Mouse (Mus musculus) hindbrain, postnatal 0 days (tissue): Measurements from ENCODE around the gene Kifc1. TPM values are rescaled to one million over a fixed set of nuclear protein-coding genes. Genes with fewer than 3 reads are reported as not detected.
"Not testable (repeated sequence)": the region's sequence is repeated elsewhere in the genome, so short reads cannot be mapped to it uniquely, and the experiment has no call there.

ENCODE experiments used
- ATAC-seq: fragments of 200-750 bp; cut with Nextera tagmentation; 2 replicates; pipeline ENCODE4 v1.8.0; 2017; ENCODE audit warnings: mild to moderate bottlenecking, moderate TSS enrichment, moderate library complexity
- DNase-seq: peaks from one replicate; pipeline ENCODE4 v3.0.0-alpha.2; 2015; ENCODE audit warnings: low spot score
- H3K27ac ChIP-seq: fragments of 300-500 bp; sonication (generic); 2 replicates; pipeline ENCODE4 v1.5.1; 2014; ENCODE audit warnings: mild to moderate bottlenecking
- H3K27me3 ChIP-seq: fragments of 300-500 bp; sonication (generic); 2 replicates; pipeline ENCODE4 v1.6.1; 2014; ENCODE audit warnings: low read length, mixed read lengths; ENCODE audit not compliant: insufficient read depth
- H3K36me3 ChIP-seq: fragments of 300-500 bp; sonication (generic); 2 replicates; pipeline ENCODE4 v1.6.1; 2014; ENCODE audit warnings: low read length, mixed read lengths; ENCODE audit not compliant: insufficient read depth
- H3K4me1 ChIP-seq: fragments of 300-500 bp; sonication (generic); 2 replicates; pipeline ENCODE4 v1.6.1; 2014; ENCODE audit warnings: antibody characterized with exemption, low read length, mixed read lengths; ENCODE audit not compliant: insufficient read depth
- H3K4me2 ChIP-seq: fragments of 300-500 bp; sonication (generic); 2 replicates; pipeline ENCODE4 v1.6.1; 2014; ENCODE audit warnings: low read depth, mild to moderate bottlenecking, low read length, moderate library complexity, mixed read lengths
- H3K4me3 ChIP-seq: fragments of 300-500 bp; sonication (generic); 2 replicates; pipeline ENCODE4 v1.5.1; 2014; ENCODE audit warnings: low read length
- H3K9ac ChIP-seq: fragments of 300-500 bp; sonication (generic); replicated peaks from 2 replicates; pipeline ENCODE4 v1.6.1; 2014; ENCODE audit warnings: mild to moderate bottlenecking, low read length, moderate library complexity, mixed read lengths
- H3K9me3 ChIP-seq: fragments of 300-500 bp; sonication (generic); 2 replicates; pipeline ENCODE4 v1.6.1; 2016; ENCODE audit warnings: low read length, mixed read lengths
- CTCF ChIP-seq: IDR thresholded peaks from 2 replicates; pipeline ENCODE4 v1.5.1; 2016; ENCODE audit warnings: antibody characterized with exemption, control low read depth, low read depth
- WGBS: fragments of 180-500 bp; shearing (Covaris S2); extraction: QIAGEN DNeasy Blood & Tissue Kit; methylation state at CpG from one replicate; pipeline ENCODE4 v1.1.7; 2014; 5-methylcytosine and 5-hydroxymethylcytosine counted together
- polyA plus RNA-seq: library from polyadenylated mRNA; unstranded; fragments of >200 nt; fragmentation: Nextera tagmentation; extraction: Ambion mirVana; gene quantifications from 2 replicates; pipeline ENCODE4 v1.2.1, GENCODE M21; 2015
- total RNA-seq: library from RNA; depleted of rRNA; stranded (reverse); fragments of >200 nt; gene quantifications from 2 replicates; pipeline ENCODE4 v1.2.3, GENCODE M21; 2014

Gene Kifc1
- total and polyA plus RNA-seq, 2 experiments from 2014 or later, result 2.0 to 5.8 TPM

DNA sequence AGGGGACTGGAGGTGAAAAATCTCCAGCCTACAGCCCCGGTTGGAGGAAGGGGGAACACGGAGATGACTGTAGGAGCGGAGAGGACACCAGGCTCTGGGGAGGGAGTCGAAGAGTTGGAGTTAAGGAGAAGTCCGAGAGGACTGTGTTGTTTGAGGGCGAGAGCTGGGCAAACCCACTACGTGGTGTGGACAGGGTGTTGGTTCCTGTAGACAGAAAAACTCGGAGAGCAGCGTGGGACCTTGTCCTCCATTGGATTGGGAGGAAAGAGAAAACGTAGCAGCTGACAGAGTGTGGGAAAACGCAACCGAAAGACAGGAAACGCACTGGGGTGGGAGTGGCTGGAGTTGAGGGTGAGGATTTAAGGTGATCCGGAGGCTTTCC is 19.4 kb upstream of the Kifc1 start:
- H3K4me1 ChIP-seq, result 0 out of 2 replicates have a peak, but pooled peaks cover 6% of the 10 kb centered on the region
- peak overlapping the region; percentile 98 for H3K4me2 ChIP-seq
- H3K36me3 ChIP-seq, result peaks cover 30% of the 10 kb centered on the region
- no peaks in the 10 kb centered on the region for H3K9me3 ChIP-seq
- WGBS, result 0% methylated on average over 14 of the region's 14 CpGs
- peak overlapping the region; percentile 79 for H3K9ac ChIP-seq
- H3K27ac ChIP-seq, result peak overlapping the region; percentile 95
- DNase-seq (peak; percentile 35), ATAC-seq (peak; percentile 4; the same call in 1 of the 2 replicates)
- peak overlapping the region; percentile 71 for H3K4me3 ChIP-seq
- H3K27me3 ChIP-seq, result no peaks in the 10 kb centered on the region
- TF ChIP-seq CTCF, result no peak

GRCm38 (mm10) chr17:33909077-33909868 is 18.8 kb upstream of the Kifc1 start, which contains the start of gene Daxx:
Gene Daxx (plus strand): TSS chr17:33909414.
- under 1% methylated on average over 67 of the region's 68 CpGs for WGBS
- TF ChIP-seq CTCF, result no peak
- peak within 1 kb of the TSS; percentile 71 for H3K4me3 ChIP-seq

DNA sequence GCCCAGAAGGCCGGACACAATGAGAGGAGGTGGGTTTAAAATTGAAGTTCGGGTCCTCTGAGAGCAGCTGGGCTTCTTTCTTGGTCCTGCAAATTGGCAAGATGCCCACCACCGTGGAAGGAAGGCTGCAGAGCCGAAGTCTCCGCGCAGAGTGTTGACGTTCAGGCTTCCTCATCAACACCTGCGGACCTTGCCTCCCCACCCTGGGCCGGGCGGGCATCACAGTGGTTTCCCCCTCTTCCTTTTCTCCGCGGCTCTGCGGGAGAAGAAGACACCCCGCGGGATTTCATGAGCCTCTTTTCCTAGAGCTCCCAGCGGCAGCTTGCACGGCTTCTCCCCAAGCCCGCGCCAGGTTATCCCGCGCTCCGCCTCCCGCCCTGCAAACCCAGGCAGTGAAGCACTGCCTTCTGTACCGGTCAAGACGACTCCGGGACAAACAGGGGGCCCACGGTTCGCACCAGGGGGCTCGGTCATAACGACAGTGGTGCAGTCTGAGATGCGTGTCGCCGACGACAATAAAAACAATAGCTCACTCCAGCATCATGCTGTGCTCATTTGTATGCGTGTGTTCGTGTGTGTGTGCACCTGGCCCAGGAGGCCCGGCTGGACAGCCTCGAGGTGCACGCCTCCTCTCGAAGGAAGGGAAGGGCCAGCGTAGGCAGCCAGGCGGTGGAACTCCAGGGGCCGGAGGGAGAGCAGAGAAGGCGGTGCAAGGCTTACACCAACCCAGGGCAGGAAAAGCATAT is 18.0 kb upstream of the Kifc1 start:
- Histone ChIP-seq H3K9ac (peak overlapping the region; percentile 79), H3K27me3 (no peaks in the 10 kb centered on the region), H3K4me1 (0 out of 2 replicates have a peak, but pooled peaks cover 6% of the 10 kb centered on the region), H3K27ac (peak overlapping the region; percentile 95), H3K4me3 (peak overlapping the region; percentile 71), H3K36me3 (peaks cover 19% of the 10 kb centered on the region), H3K9me3 (no peaks in the 10 kb centered on the region), H3K4me2 (peak overlapping the region; percentile 98)
- no peak for TF ChIP-seq CTCF
- WGBS, result under 1% methylated on average over 43 of the region's 44 CpGs
- DNase-seq, result peak; percentile 71
- peak; percentile 59 for ATAC-seq

More at GRCm38 (mm10) chr17:33909077-33909868, 18.8 kb upstream of the Kifc1 start, which contains the start of gene Daxx:
- peak within 1 kb of the TSS; percentile 79 for H3K9ac ChIP-seq
- DNase-seq (peak; percentile 99), ATAC-seq (peak; percentile 97)
- H3K4me1 ChIP-seq, result 0 out of 2 replicates have a peak, but pooled peaks cover 6% of the 10 kb centered on the region
- no peaks in the 10 kb centered on the region for H3K9me3 ChIP-seq
- H3K27ac ChIP-seq, result peak within 1 kb of the TSS; percentile 95
- H3K27me3 ChIP-seq, result no peaks in the 10 kb centered on the region
- peaks cover 25% of the 10 kb centered on the region for H3K36me3 ChIP-seq
- H3K4me2 ChIP-seq, result peak within 1 kb of the TSS; percentile 98

DNA sequence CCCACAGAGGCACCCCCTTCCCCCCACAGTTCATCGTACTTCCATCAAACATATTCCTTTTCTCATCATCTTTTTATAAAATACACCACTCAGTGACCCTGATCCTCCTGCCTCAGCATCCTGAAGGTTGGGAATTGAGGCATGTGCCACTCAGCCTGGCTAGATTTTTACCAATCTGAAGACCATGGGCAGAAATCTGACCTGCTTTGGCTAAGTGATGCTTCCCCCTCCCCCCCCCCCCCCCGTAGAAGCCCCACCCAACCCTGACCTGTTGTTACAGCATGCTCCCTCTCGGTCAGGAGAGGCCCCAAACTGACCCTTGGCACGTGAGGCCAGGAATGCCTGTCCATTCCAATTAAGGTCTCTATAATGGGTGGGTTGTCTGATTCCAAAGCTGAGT is 14.4 kb upstream of the Kifc1 start, which contains the start of gene Platr17:
TSS of gene Platr17 (plus strand) at position 301 of the 400 bp plus-strand sequence.
- 24% methylated on average over 4 of the region's 4 CpGs for WGBS

DNA sequence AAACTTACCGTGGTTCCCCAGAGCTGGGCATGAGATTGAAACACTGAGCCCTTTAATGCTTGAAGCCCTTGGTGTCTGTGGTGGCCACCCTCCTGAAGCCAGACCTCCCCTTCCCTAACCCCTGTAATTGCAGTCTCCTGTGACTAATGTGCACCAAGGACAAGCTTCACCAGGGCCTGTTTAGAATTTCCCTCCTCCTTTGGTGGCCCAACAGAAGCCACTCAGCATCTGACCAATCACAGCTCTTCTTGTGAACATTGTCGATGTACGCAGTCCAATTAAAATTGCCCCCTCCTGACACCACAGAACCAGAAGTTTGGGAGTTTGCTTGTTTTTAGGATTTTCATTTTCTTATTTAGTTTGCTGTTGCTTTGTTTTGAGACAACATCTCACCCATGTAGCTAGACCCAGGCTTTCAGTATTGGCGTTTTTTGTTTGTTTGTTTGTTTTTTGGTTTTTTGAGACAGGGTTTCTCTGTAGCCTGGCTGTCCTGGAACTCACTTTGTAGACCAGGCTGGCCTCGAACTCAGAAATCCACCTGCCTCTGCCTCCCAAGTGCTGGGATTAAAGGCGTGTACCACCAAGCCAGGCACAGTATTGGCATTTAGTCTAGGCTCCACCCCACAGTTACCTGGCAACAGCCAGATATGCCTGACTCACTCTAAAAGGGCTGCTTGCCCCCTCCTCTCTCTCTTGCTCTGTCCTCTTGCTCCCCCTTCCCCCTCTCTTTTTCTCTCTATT is 13.6 kb upstream of the Kifc1 start:
- not testable (repeated sequence) for H3K27me3 ChIP-seq, H3K4me2 ChIP-seq, H3K9me3 ChIP-seq, H3K4me1 ChIP-seq, H3K4me3 ChIP-seq, DNase-seq, H3K9ac ChIP-seq, ATAC-seq, H3K27ac ChIP-seq, H3K36me3 ChIP-seq
- 66% methylated on average over 6 of the region's 6 CpGs for WGBS

More for the DNA sequence above, 14.4 kb upstream of the Kifc1 start, which contains the start of gene Platr17:
- H3K4me3 ChIP-seq, H3K27me3 ChIP-seq, H3K27ac ChIP-seq, H3K9me3 ChIP-seq, H3K9ac ChIP-seq, DNase-seq, ATAC-seq, H3K4me2 ChIP-seq, H3K4me1 ChIP-seq, H3K36me3 ChIP-seq: not testable (repeated sequence)

DNA sequence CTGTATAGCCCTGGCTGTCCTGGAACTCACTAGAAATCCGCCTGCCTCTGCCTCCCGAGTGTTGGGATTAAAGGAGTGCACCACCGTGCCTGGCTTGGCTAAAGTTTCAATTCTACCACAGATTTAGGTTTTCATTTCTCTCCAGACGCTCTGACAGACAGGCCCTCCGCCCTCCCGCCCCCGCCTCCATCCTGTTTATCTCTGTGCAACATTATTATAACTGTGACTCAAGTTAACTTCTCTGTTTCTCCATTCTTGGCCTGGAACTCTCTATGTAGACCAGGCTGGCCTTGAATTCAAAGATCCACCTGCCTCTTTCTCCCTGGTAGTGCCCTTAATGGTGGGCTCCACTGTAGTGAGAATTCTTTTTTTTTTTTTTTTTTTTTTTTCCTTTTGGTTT is 12.0 kb upstream of the Kifc1 start:
- Histone ChIP-seq H3K36me3 (no peaks in the 10 kb centered on the region), H3K27ac (no peak overlapping the region), H3K4me2 (no peak overlapping the region), H3K9me3 (no peaks in the 10 kb centered on the region), H3K4me1 (no peaks in the 10 kb centered on the region), H3K27me3 (no peaks in the 10 kb centered on the region), H3K9ac (no peak overlapping the region), H3K4me3 (no peak overlapping the region)
- DNase-seq (no peak), ATAC-seq (no peak)
- no peak for TF ChIP-seq CTCF
- WGBS, result 85% methylated on average over 7 of the region's 7 CpGs
